Mouse (Mus musculus): Measurements from ENCODE around the gene Arfip1. TPM values are rescaled to one million over a fixed set of nuclear protein-coding genes. Genes with fewer than 3 reads are reported as not detected.
A peak's percentile ranks its signal among the peaks of the same experiment; 100 is the strongest.

Arfip1 gene
- total and polyA plus RNA-seq, 3 experiments = 5.6 to 14.8 (median 14.8) TPM

DNA sequence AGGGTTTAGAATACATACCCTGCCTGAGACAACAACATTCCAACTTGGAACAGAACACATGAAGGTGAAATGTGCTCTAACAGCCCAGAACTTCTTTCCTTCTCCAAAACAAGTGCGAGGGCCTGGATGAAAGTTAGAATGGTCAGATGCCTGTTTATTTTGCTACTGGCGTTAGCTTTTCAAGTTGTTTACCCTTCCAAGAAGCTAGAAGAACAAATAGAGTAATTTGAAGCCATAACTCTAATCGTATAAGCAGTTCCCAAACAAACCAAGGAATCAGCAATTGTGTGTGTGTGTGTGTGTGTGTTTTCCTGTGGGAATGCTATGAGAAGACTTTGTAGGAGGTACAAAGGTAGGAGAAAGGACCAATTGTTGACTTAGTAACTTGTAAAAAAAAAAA is 97.5 kb downstream of the Arfip1 start:
- no peak for DNase-seq
- TF ChIP-seq CTCF (IDR thresholded peaks at IDR 0.05) (no peak), POLR2A (IDR thresholded peaks at IDR 0.05; ENCODE audit: insufficient read depth, low read depth, low read length) (no peak), EP300 (IDR thresholded peaks at IDR 0.05; ENCODE audit: insufficient read depth, low read depth, low read length) (no peak)
- no peaks in the 10 kb centered on the region for H3K79me2 ChIP-seq (replicated peaks; ENCODE audit: control insufficient read depth, insufficient read depth, low read length)
- 84% methylated on average over 3 of the region's 3 CpGs for WGBS
- H3K9ac ChIP-seq (ENCODE audit: low read depth, low read length) = no peak overlapping the region
- H3K36me3 ChIP-seq (ENCODE audit: control insufficient read depth, insufficient read depth, low read length) = no peaks in the 10 kb centered on the region
- intact Hi-C loops (cut with DNase I) = no loop called here
- H3K4me3 ChIP-seq = no peak overlapping the region
- no peak overlapping the region for H3K27ac ChIP-seq
- H3K4me1 ChIP-seq (ENCODE audit: control insufficient read depth, insufficient read depth, low read length) = peaks cover 2% of the 10 kb centered on the region; the same call in 1 of the 2 replicates
- H3K27me3 ChIP-seq (ENCODE audit: control insufficient read depth, insufficient read depth, low read length) = no peaks in the 10 kb centered on the region

DNA sequence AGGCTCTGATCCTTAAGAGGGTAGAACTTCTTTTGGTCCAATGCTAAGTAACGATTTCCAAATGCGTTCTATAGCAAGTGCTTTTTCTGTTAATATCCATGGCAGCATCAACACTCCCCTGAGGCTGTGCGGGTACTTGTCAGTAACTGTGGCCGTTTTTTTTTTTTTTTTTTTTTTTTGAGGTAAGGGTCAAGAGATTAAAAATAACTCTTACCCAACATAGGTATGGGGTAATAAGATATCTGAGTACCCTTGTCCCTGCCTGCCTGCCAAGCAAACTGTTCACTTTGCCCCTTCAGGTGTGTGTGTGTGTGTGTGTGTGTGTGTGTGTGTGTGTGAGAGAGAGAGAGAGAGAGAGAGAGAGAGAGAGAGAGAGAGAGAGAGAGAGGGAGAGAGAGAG is 98.1 kb downstream of the Arfip1 start:
- Histone ChIP-seq H3K36me3 (ENCODE audit: control insufficient read depth, insufficient read depth, low read length) (no peaks in the 10 kb centered on the region), H3K79me2 (replicated peaks; ENCODE audit: control insufficient read depth, insufficient read depth, low read length) (no peaks in the 10 kb centered on the region), H3K27me3 (ENCODE audit: control insufficient read depth, insufficient read depth, low read length) (peaks cover 3% of the 10 kb centered on the region), H3K4me1 (ENCODE audit: control insufficient read depth, insufficient read depth, low read length) (peaks cover 2% of the 10 kb centered on the region; the same call in 1 of the 2 replicates), H3K27ac (no peak overlapping the region), H3K9ac (ENCODE audit: low read depth, low read length) (no peak overlapping the region), H3K4me3 (no peak overlapping the region)
- TF ChIP-seq EP300 (IDR thresholded peaks at IDR 0.05; ENCODE audit: insufficient read depth, low read depth, low read length) = no peak
- TF ChIP-seq POLR2A (IDR thresholded peaks at IDR 0.05; ENCODE audit: insufficient read depth, low read depth, low read length) = no peak
- no peak for TF ChIP-seq CTCF (IDR thresholded peaks at IDR 0.05)
- DNase-seq = no peak
- intact Hi-C loops (cut with DNase I) = no loop called here
- WGBS = 65% methylated on average over 4 of the region's 4 CpGs

DNA sequence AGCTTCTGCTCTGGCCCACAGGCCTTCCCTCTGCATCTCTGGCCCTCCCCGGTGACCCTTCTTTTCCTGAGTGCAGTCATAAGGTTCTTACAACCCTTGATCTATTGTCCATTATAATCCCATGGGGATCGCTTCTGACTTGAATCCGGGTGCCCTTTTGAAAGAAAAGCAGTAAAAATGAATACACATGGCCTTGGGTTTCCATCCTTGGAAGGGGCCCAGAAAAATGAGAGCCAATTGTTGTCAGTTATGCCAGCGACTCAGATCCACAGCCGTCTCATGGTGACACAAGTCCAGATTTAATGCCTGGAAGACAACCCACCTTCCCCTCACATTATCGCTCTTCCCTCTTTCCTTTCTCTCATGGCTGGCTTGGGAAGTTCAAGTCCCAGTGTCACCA is 100.3 kb downstream of the Arfip1 start:
- no peaks in the 10 kb centered on the region for H3K79me2 ChIP-seq (replicated peaks; ENCODE audit: control insufficient read depth, insufficient read depth, low read length)
- no peak overlapping the region for H3K27ac ChIP-seq
- no peak for DNase-seq
- peaks cover 3% of the 10 kb centered on the region for H3K27me3 ChIP-seq (ENCODE audit: control insufficient read depth, insufficient read depth, low read length)
- no peak overlapping the region for H3K4me3 ChIP-seq
- H3K9ac ChIP-seq (ENCODE audit: low read depth, low read length) = no peak overlapping the region
- no peaks in the 10 kb centered on the region for H3K36me3 ChIP-seq (ENCODE audit: control insufficient read depth, insufficient read depth, low read length)
- intact Hi-C loops (cut with DNase I) = no loop called here
- WGBS = 83% methylated on average over 6 of the region's 6 CpGs
- H3K4me1 ChIP-seq (ENCODE audit: control insufficient read depth, insufficient read depth, low read length) = peaks cover 2% of the 10 kb centered on the region; the same call in 1 of the 2 replicates
- TF ChIP-seq EP300 (IDR thresholded peaks at IDR 0.05; ENCODE audit: insufficient read depth, low read depth, low read length) (no peak), CTCF (IDR thresholded peaks at IDR 0.05) (no peak), POLR2A (IDR thresholded peaks at IDR 0.05; ENCODE audit: insufficient read depth, low read depth, low read length) (no peak)

DNA sequence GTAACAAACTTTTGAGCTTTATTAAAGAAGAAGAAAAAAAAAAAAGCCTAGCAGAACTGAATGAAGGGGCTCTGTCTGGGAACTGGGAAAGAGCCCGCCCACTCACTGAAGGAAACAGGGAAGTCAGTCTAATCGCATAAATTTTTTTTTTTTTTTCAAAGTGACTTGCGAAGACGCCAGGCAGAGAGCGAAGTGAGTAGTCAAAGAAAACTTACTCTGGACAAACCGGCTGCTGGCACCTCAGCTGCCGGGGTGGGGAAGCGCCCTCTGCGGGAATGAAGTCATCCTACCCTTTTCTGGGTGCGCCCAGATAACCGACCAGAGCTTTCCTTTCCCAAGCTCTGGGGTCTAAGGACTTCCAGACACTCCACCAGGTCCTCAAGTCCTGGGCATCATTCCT is 101.3 kb downstream of the Arfip1 start:
- Histone ChIP-seq H3K9ac (ENCODE audit: low read depth, low read length) (no peak overlapping the region), H3K4me1 (ENCODE audit: control insufficient read depth, insufficient read depth, low read length) (peaks cover 2% of the 10 kb centered on the region; the same call in 1 of the 2 replicates), H3K27ac (no peak overlapping the region), H3K36me3 (ENCODE audit: control insufficient read depth, insufficient read depth, low read length) (no peaks in the 10 kb centered on the region), H3K79me2 (replicated peaks; ENCODE audit: control insufficient read depth, insufficient read depth, low read length) (no peaks in the 10 kb centered on the region), H3K4me3 (peak overlapping the region; percentile 58; the same call in 1 of the 2 replicates), H3K27me3 (ENCODE audit: control insufficient read depth, insufficient read depth, low read length) (peaks cover 3% of the 10 kb centered on the region)
- TF ChIP-seq EP300 (IDR thresholded peaks at IDR 0.05; ENCODE audit: insufficient read depth, low read depth, low read length) (no peak), CTCF (IDR thresholded peaks at IDR 0.05) (peak; percentile 68), POLR2A (IDR thresholded peaks at IDR 0.05; ENCODE audit: insufficient read depth, low read depth, low read length) (no peak)
- DNase-seq = peak; percentile 26 to 46
- 9% methylated on average over 11 of the region's 11 CpGs for WGBS
- intact Hi-C loops (cut with DNase I) = loop anchor here (1.0 to 2.0 kb wide), 2 partner anchors 62 to 127 kb away; no protein-coding TSS in a partner anchor

DNA sequence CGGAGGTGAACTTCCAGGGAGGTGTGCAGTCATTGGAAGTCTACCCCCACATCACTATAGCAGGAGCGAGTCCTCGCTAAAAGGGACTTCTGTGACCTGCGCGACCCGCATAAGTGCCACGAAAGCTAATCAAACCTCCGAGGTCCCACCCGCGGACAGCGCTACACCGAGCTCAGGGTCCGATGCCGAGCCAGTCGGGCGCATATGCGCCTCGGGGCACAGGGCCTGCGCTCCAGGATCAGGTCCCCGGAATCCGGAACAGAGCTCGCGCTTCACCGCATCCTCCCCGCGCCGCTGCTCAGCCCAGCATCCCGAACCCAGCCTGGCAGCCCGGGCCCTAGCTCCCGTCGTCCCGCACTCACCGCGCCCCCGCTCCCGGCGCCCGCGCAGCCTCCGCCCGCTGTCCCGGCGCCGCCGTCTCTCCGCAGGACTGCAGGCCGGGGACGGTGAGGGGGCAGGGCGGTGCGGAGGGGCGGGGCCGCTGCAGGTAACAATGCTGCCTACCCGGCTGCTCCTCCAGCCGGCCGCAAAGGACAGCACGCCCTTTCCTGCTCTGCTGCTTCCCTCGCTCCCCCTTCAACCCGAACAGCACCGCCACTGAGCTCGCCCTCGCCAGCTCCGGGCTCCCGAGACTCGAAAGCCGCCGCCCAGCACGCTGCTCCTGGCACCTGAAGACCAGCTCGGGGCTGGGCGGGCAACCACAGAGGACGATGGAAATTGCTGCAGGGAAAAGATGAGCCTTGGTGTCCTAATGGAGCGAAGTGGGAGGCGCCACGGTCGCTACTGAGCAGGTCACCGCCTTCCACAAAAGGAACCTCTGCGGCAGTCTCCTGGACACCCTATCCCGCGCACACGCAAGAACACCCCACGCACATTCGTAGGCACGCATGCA is 102.2 kb downstream of the Arfip1 start, which contains the start of gene Fhdc1:
Gene Fhdc1, minus strand, starts transcription at position 424 of the 892 bp plus-strand sequence.
- under 1% methylated on average over 81 of the region's 82 CpGs for WGBS
- intact Hi-C loops (cut with DNase I) = loop anchor here (2.0 kb wide), 1 partner anchor 63 kb away; no protein-coding TSS in a partner anchor
- H3K79me2 ChIP-seq (replicated peaks; ENCODE audit: control insufficient read depth, insufficient read depth, low read length) = no peaks in the 10 kb centered on the region
- TF ChIP-seq CTCF (IDR thresholded peaks at IDR 0.05) (peak; percentile 14; the same call in 1 of the 2 replicates), POLR2A (IDR thresholded peaks at IDR 0.05; ENCODE audit: insufficient read depth, low read depth, low read length) (no peak), EP300 (IDR thresholded peaks at IDR 0.05; ENCODE audit: insufficient read depth, low read depth, low read length) (no peak)
- H3K36me3 ChIP-seq (ENCODE audit: control insufficient read depth, insufficient read depth, low read length) = no peaks in the 10 kb centered on the region
- H3K4me3 ChIP-seq = peak within 1 kb of the TSS; percentile 58
- peak within 1 kb of the TSS; percentile 70 for H3K9ac ChIP-seq (ENCODE audit: low read depth, low read length)
- H3K27ac ChIP-seq = no peak within 1 kb of the TSS
- H3K4me1 ChIP-seq (ENCODE audit: control insufficient read depth, insufficient read depth, low read length) = peaks cover 2% of the 10 kb centered on the region; the same call in 1 of the 2 replicates
- peak; percentile 55 to 60 for DNase-seq
- H3K27me3 ChIP-seq (ENCODE audit: control insufficient read depth, insufficient read depth, low read length) = peaks cover 3% of the 10 kb centered on the region
